Mouse (Mus musculus) CH12.LX (cell line): ENCODE measurements at regions not wholly inside any gene's neighbourhood (a gene's known extent, or its start where the extent isn't known, plus 50 kb on each side); places are given as distances from the start of the nearest gene placed in this dataset.

Source experiments
- BHLHE40 ChIP-seq: IDR thresholded peaks from 2 replicates; pipeline ENCODE4 v1.6.1; 2011; ENCODE audit warnings: mild to moderate bottlenecking, low read depth, low read length, improper control_type of control experiment
- CHD2 ChIP-seq: IDR thresholded peaks from 2 replicates; pipeline ENCODE4 v1.6.1; 2011; ENCODE audit warnings: low read length, improper control_type of control experiment
- CTCF ChIP-seq, 2 experiments: IDR thresholded peaks in 1 of 2; conservative IDR thresholded peaks in 1 of 2; 2 replicates each; pipeline ENCODE4 v1.5.1; 2011 to 2012; ENCODE audit warnings: low read depth in 2 of 2, low read length in 2 of 2, improper control_type of control experiment in 1 of 2, inconsistent platforms in 1 of 2, mild to moderate bottlenecking in 1 of 2, moderate library complexity in 1 of 2
- MAFK ChIP-seq: IDR thresholded peaks from 2 replicates; pipeline ENCODE4 v1.6.1; 2011; ENCODE audit warnings: low read length, improper control_type of control experiment; ENCODE audit not compliant: insufficient replicate concordance
- POLR2A ChIP-seq: IDR thresholded peaks from 2 replicates; pipeline ENCODE4 v1.6.1; 2011; ENCODE audit warnings: low read depth, mild to moderate bottlenecking, improper control_type of control experiment, low read length
- RAD21 ChIP-seq: IDR thresholded peaks from 2 replicates; pipeline ENCODE4 v1.6.1; 2011; ENCODE audit warnings: low read depth, mild to moderate bottlenecking, low read length, improper control_type of control experiment, moderate library complexity
- SIN3A ChIP-seq: IDR thresholded peaks from 2 replicates; pipeline ENCODE4 v1.6.1; 2012; ENCODE audit warnings: low read length, improper control_type of control experiment, inconsistent platforms
- ZC3H11A ChIP-seq: IDR thresholded peaks from 2 replicates; pipeline ENCODE4 v1.6.1; 2012; ENCODE audit warnings: low read depth, mild to moderate bottlenecking, inconsistent platforms, low read length, improper control_type of control experiment

- no peak for TF ChIP-seq RAD21
- no peak for TF ChIP-seq CTCF (conservative IDR thresholded peaks at IDR 0.05 in 1 of 2, IDR thresholded peaks at IDR 0.05 in 1 of 2; ENCODE audit: low read depth in 2 of 2, low read length in 2 of 2)
- no peak for TF ChIP-seq SIN3A
- no peak for TF ChIP-seq POLR2A
- no peak for TF ChIP-seq CHD2
- no peak for TF ChIP-seq BHLHE40
- no peak for TF ChIP-seq ZC3H11A
- no peak for TF ChIP-seq MAFK
Observed at GRCm38 (mm10) chr3:147542285-147542684, 690.1 kb downstream of the Ttll7 start.
